Mouse (Mus musculus): Measurements from ENCODE around the gene Pbrm1. TPM values are rescaled to one million over a fixed set of nuclear protein-coding genes. Genes with fewer than 3 reads are reported as not detected.

Gene Pbrm1
- total RNA-seq, 2 experiments from 2014 or later = 71.0 to 71.2 TPM

DNA sequence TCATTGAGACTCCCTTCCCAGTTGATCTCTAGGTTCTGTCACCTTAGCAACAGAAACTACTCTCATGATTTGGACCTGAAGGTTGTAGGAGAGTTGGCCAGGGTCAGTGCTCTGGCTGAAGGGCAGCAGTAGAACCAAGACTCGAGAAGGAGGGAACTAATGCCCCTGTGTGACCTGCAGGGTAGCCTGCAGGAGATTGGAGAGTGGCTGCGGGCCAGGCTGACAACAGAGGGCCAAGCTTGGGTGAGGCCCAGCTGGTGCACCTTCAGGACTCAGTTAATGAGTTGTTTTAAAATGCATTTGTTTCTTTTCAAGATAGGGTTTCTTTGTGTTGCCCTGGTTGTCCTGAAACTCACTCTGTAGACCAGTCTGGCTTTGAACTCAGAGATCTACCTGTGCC lies 146.1 kb downstream of the Pbrm1 start:
- no peak for DNase-seq (ENCODE audit: low spot score in 2 of 2)

DNA sequence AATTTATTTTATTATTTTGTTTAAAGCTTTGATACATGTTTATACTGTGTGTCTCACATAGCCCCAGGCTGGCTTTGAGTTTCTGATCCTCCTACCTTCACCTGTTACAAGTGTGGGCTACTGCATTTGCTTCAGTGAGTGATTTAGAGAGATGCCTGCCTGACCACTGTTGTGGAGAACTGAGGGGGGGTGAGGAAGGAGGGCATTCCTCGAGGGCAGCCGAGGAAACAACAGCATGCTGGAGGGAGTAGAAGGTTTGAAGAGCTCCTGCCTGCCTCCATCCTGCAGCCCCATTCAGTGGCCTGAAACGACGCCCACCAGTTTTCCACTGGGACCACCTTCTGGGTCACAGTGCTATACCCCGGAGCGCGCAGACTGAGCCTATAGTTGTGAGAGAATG lies 146.5 kb downstream of the Pbrm1 start:
- no peak for DNase-seq (ENCODE audit: low spot score in 2 of 2)

DNA sequence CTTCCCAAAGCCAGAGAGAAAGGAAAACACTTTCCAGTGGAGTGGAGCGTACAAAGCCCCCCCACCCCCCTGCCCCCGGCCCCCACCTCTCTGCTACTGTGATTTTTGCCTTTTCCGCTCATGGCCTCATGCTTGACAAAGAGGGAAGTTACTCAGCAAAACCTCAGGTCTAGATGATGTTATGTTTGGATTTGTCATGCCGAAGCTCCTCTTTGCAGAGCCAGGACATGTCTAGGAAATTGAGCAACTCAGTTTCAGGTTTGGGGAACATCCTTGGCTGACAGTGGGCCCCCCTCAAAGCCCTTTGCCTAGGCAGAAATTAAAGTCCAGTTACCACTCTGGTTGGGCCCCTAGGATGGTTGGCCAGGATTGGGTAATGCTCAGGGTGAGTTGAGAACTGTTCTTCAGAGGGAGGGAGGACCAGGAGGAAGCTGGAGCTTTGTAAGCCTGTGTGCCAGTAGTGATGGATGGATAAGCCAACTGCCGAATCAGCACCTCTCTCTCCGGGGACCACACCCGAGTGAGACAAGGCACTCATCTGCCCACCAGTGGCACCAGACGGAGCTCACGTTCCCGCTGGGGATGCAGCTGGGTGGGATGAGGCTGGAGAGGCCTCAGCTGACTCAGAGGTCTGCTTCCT lies 147.2 kb downstream of the Pbrm1 start:
- DNase-seq (ENCODE audit: low spot score in 2 of 2) = no peak

DNA sequence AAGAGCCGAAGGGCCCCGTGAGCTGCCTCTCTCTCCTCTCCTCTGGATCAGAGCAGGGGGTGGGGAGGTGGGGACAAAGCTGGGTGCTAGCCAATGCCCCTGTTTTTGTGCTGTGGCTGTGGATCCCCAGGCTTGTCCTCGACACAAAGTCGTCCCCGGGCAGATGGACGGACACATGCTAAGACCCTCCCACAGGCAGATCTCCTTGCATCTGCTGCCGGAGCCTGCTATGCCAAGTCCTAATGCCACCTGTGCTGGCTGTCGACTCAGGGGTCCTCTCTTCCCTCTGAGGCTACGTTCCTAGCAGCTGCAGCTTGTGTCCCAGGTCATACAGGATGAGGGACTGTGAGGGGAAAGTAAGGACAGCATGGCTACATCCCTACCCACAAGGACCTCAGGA lies 147.9 kb downstream of the Pbrm1 start:
- DNase-seq (ENCODE audit: low spot score in 2 of 2) = no peak

DNA sequence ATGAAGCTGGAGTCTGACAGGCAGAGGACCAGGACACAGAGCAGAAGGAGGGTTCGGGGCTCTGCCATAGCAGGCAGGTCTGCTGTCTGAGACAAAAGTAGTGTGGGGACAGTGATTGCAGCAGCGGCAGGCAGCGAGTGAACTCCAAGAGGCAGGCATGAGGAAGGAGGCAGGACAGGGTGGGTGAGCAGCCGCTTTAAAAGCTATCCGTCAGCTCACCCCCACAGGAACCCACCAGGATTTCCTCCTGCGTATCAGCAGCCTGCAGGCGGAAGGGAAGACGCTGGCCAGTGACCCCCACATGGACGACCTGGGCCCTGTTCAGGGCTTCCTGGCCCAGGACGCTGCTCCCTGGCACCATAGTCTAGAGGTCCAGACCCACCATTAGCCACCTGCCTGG lies 149.5 kb downstream of the Pbrm1 start, which contains the start of gene Stab1:
Stab1 (minus strand) TSS at position 217 of the 400 bp plus-strand sequence.
- no peak for DNase-seq (ENCODE audit: low spot score in 2 of 2)

DNA sequence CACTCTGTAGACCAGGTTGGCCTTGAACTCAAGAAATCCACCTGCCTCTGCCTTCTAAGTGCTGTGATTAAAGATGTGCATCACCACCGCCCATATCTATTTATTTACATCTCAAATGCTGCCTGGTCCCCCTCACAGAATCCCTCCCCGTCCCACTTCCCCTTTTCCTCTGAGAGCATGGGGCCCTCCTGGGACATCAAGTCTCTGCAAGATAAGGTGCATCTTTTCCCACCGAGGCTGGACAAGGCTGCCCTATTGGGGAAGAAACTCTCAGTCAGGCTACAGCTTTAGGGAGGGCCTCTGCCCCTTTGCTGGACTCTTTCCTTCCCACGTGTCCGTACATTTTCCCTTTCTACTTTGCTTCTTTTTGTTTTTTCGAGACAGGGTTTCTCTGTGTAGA lies 150.6 kb downstream of the Pbrm1 start:
- no peak for DNase-seq (ENCODE audit: low spot score in 2 of 2)

DNA sequence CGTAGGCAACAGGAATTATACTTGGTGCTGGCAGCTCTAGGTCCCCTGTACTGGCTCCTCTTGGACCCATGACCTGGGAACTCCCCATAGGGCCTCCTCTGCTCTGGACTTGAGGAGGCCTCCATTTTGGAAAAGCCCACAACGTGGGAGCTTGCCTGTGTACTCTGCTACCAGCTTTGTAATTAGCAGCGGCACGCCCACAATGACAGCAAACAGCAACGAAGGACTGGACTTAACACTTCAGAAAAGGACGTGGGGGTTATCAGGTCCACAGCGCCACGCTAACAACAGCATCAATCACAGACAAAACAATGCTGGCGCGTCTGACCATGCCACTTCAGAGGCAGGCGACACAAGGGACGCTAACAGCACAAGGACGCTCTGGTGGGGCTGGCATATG lies 152.0 kb downstream of the Pbrm1 start:
- DNase-seq (ENCODE audit: low spot score in 2 of 2) = no peak

Other genes starting within 250 kb of the Pbrm1 start
- 10 to 100 TPM; 18.2 to 31.3 TPM for gene Tmem110, start 193.5 kb upstream of the Pbrm1 start, total RNA-seq (2021)
- gene Mustn1, start 139.9 kb upstream of the Pbrm1 start, total RNA-seq (2021) = 1 to 10 TPM; 2.4 to 2.7 TPM
- gene Itih4, start 132.7 kb upstream of the Pbrm1 start, total RNA-seq (2021) = under 1 TPM in 1 of 2 experiments, not detected in 1; 0.37 TPM
- 1 to 10 TPM; 8.8 to 8.9 TPM for gene Itih3, start 95.4 kb upstream of the Pbrm1 start, total RNA-seq (2021)
- not detected for gene Itih1, start 75.8 kb upstream of the Pbrm1 start, total RNA-seq (2021)
- gene Nek4, start 67.8 kb upstream of the Pbrm1 start, total RNA-seq (2021) = 10 to 100 TPM; 14.8 to 15.1 TPM
- 10 to 100 TPM; 33.8 to 37.7 TPM for gene Glt8d1, start 17.7 kb upstream of the Pbrm1 start, total RNA-seq (2021)
- 100 to 1,000 TPM; 177 to 186 TPM for gene Spcs1, start 17.5 kb upstream of the Pbrm1 start, total RNA-seq (2021)
- 10 to 100 TPM; 54.4 to 66.8 TPM for gene Gnl3, start within 50 bp of the Pbrm1 start, total RNA-seq (2021)
- gene Smim4, start 109.8 kb downstream of the Pbrm1 start, total RNA-seq (2021) = 10 to 100 TPM; 32.5 to 33.5 TPM
- 10 to 100 TPM; 18.0 to 22.5 TPM for gene Nt5dc2, start 111.9 kb downstream of the Pbrm1 start, total RNA-seq (2021)
- gene Stab1, start 149.5 kb downstream of the Pbrm1 start, total RNA-seq (2021) = 10 to 100 TPM; 26.9 to 40.4 TPM
- 1 to 10 TPM in 1 of 2 experiments, under 1 TPM in 1; 0.67 to 2.0 TPM for gene Tnnc1, start 189.2 kb downstream of the Pbrm1 start, total RNA-seq (2021)
- gene Nisch, start 197.8 kb downstream of the Pbrm1 start, total RNA-seq (2021) = 100 to 1,000 TPM; 424 to 481 TPM
- gene Sema3g, start 198.7 kb downstream of the Pbrm1 start, total RNA-seq (2021) = 1 to 10 TPM; 4.7 to 5.4 TPM
- 1 to 10 TPM; 4.8 to 5.2 TPM for gene Phf7, start 232.2 kb downstream of the Pbrm1 start, total RNA-seq (2021)
- 100 to 1,000 TPM; 117 to 123 TPM for gene Bap1, start 232.3 kb downstream of the Pbrm1 start, total RNA-seq (2021)